Mouse (Mus musculus) embryo, embryonic 11 days (tissue): ENCODE measurements at regions not wholly inside any gene's neighbourhood (a gene's known extent, or its start where the extent isn't known, plus 50 kb on each side); places are given as distances from the start of the nearest gene placed in this dataset.

Experiments used
- DNase-seq: peaks from one replicate; pipeline ENCODE4 v3.0.0-alpha.2; 2015

GRCm38 (mm10) chr5:139598715-139599114, 55.4 kb downstream of the Uncx start:
- peak; percentile 49 for DNase-seq

- peak; percentile 79 for DNase-seq
These were observed 56.1 kb downstream of the Uncx start for GRCm38 (mm10) chr5:139599191-139599937.

GRCm38 (mm10) chr5:139600213-139600612, 56.9 kb downstream of the Uncx start:
- DNase-seq, result peak; percentile 25

GRCm38 (mm10) chr5:139602860-139603259, 59.6 kb downstream of the Uncx start:
- no peak for DNase-seq

- peak; percentile 63 for DNase-seq
These were observed 60.2 kb downstream of the Uncx start for GRCm38 (mm10) chr5:139603535-139603934.

GRCm38 (mm10) chr5:139604327-139604726, 61.0 kb downstream of the Uncx start:
- no peak for DNase-seq

- peak; percentile 57 for DNase-seq
These were observed 67.6 kb downstream of the Uncx start for GRCm38 (mm10) chr5:139610610-139611520.

- DNase-seq, result no peak
These were observed 68.9 kb downstream of the Uncx start for GRCm38 (mm10) chr5:139612224-139612623.

- DNase-seq, result no peak
These were observed 69.4 kb downstream of the Uncx start for GRCm38 (mm10) chr5:139612676-139613075.

- no peak for DNase-seq
These were observed 70.3 kb downstream of the Uncx start for GRCm38 (mm10) chr5:139613601-139614000.

GRCm38 (mm10) chr5:139619301-139620161, 76.2 kb downstream of the Uncx start:
- DNase-seq, result peak; percentile 80

GRCm38 (mm10) chr5:139625871-139626460, 82.7 kb downstream of the Uncx start:
- no peak for DNase-seq

GRCm38 (mm10) chr5:139627552-139627951, 84.3 kb downstream of the Uncx start:
- no peak for DNase-seq

- no peak for DNase-seq
These were observed 93.7 kb downstream of the Uncx start for GRCm38 (mm10) chr5:139637028-139637427.

GRCm38 (mm10) chr5:139640652-139641612, 95.2 kb downstream of the Micall2 start:
- DNase-seq, result no peak

- DNase-seq, result no peak
These were observed 91.3 kb downstream of the Micall2 start for GRCm38 (mm10) chr5:139644816-139645215.

GRCm38 (mm10) chr5:139651041-139651440, 85.1 kb downstream of the Micall2 start:
- peak; percentile 66 for DNase-seq
